ENCODE assay signal across 14 mouse cellular contexts in the genomic region with DNA sequence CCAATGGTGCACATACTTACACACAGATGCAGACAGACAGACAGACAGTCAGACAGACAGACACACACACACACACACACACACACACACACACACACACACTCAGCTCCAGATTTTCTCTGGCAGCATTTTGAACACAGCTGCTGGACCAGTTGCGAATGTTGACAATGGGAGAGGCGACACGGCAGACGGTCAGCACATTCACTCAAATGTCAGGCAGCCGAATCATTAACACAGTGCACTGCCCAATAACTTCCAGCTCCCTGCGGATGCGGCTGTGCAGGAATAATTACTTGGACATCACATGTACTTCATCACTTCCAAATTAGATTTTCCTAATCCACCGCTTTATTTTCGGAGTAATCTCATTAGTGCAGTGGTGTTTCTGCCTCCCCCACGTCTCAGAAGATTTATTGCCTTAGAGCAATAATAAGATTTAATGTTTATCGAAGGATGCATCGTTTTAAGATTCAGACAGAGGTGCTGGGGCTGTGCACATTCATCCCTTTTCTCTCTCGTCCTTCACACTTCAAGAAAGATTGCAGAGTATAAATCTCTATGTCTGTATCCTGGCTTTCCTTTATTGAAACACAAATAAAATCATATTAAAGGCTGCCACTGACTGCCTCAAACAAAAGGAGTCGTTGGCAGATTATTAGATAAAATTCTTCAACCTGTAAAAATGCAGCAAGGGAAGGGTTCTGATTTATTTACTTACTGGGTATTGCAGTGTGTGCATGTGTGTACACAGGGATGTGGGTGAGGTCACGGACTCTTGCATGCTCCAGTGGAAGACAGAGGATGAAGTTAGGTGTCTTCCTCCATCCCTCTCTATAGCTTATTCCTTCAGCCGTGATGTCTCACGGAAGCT.
DNase-seq lines count a peak whose midpoint lies in the region; ATAC-seq lines count a peak whose summit lies in the region.
"Had no signal": no experiment of that assay in that cellular context is flagged by ENCODE, and none has a peak within 500 bp of the region (broad histone marks: within the 10 kb centered on the region; RNA-seq: fewer than 3 reads in every experiment).

No protein-coding gene starts in this region.

- H3K4me3 ChIP-seq in forebrain, embryonic 15.5 days: no peak overlapping the region
- no peak overlapping the region for H3K4me3 ChIP-seq in midbrain, embryonic 10.5 days
- no peak overlapping the region for H3K4me3 ChIP-seq in kidney, embryonic 15.5 days (replicated peaks)
- H3K4me3 ChIP-seq: heart, embryonic 15.5 days; intestine, embryonic 15.5 days; liver, embryonic 13.5 days had no signal

- peak; percentile 81 for DNase-seq in left cerebral cortex, postnatal 4 days
- no peak for DNase-seq in left cerebral cortex, adult 9 months (ENCODE audit: low spot score in 2 of 2)
- no peak for DNase-seq in midbrain, embryonic 10.5 days (ENCODE audit: low spot score)
- DNase-seq in retina, embryonic 14.5 days (ENCODE audit: low spot score): peak; percentile 79
- DNase-seq in thymus, postnatal 14 days: no peak
- DNase-seq in adrenal gland, postnatal 10 days: no peak
- DNase-seq: cerebellum, adult 2 months; gastrocnemius, postnatal 10 days; liver, embryonic 13.5 days had no signal

- intact Hi-C loops in left cerebral cortex, postnatal 4 days (cut with DNase I): no loop called here

- no peaks in the 10 kb centered on the region for H3K36me3 ChIP-seq in forebrain, embryonic 15.5 days
- no peaks in the 10 kb centered on the region for H3K36me3 ChIP-seq in midbrain, embryonic 10.5 days
- H3K36me3 ChIP-seq in kidney, embryonic 15.5 days: no peaks in the 10 kb centered on the region
- H3K36me3 ChIP-seq: heart, embryonic 15.5 days; intestine, embryonic 15.5 days; liver, embryonic 13.5 days had no signal

- no peaks in the 10 kb centered on the region for H3K9me3 ChIP-seq in forebrain, embryonic 15.5 days
- H3K9me3 ChIP-seq in midbrain, embryonic 10.5 days (replicated peaks): no peaks in the 10 kb centered on the region
- H3K9me3 ChIP-seq in kidney, embryonic 15.5 days (replicated peaks): no peaks in the 10 kb centered on the region
- H3K9me3 ChIP-seq: heart, embryonic 15.5 days; intestine, embryonic 15.5 days; liver, embryonic 13.5 days had no signal

- ATAC-seq in forebrain, embryonic 15.5 days (replicated peaks): peak; percentile 86
- ATAC-seq in kidney, embryonic 15.5 days (replicated peaks; ENCODE audit: low FRiP score): no peak
- ATAC-seq: intestine, embryonic 15.5 days had no signal

- no peaks in the 10 kb centered on the region for H3K27me3 ChIP-seq in forebrain, embryonic 15.5 days
- H3K27me3 ChIP-seq in midbrain, embryonic 10.5 days (ENCODE audit: low read depth, poor library complexity, severe bottlenecking): no peaks in the 10 kb centered on the region
- H3K27me3 ChIP-seq in kidney, embryonic 15.5 days: no peaks in the 10 kb centered on the region; the same call in 1 of the 2 replicates
- H3K27me3 ChIP-seq: CH12.LX; heart, embryonic 15.5 days; intestine, embryonic 15.5 days; liver, embryonic 13.5 days had no signal

- WGBS in forebrain, embryonic 15.5 days: 27% methylated on average over 17 of the region's 17 CpGs
- 76% methylated on average over 17 of the region's 17 CpGs for WGBS in midbrain, embryonic 10.5 days
- 49% methylated on average over 17 of the region's 17 CpGs for WGBS in kidney, embryonic 15.5 days

- peak overlapping the region; percentile 19 for H3K4me2 ChIP-seq in forebrain, embryonic 15.5 days (replicated peaks)
- H3K4me2 ChIP-seq in kidney, embryonic 15.5 days: no peak overlapping the region
- H3K4me2 ChIP-seq: heart, embryonic 15.5 days; intestine, embryonic 15.5 days; liver, embryonic 13.5 days had no signal

- 0 out of 2 replicates have a peak overlapping the region, but pooled peaks have one; percentile 3 for H3K9ac ChIP-seq in forebrain, embryonic 15.5 days (replicated peaks)
- no peak overlapping the region for H3K9ac ChIP-seq in kidney, embryonic 15.5 days
- H3K9ac ChIP-seq: heart, embryonic 15.5 days; intestine, embryonic 15.5 days; liver, embryonic 13.5 days had no signal

- peak overlapping the region; percentile 80 for H3K27ac ChIP-seq in forebrain, embryonic 15.5 days (replicated peaks)
- H3K27ac ChIP-seq in midbrain, embryonic 10.5 days (replicated peaks): peak overlapping the region; percentile 46
- H3K27ac ChIP-seq in kidney, embryonic 15.5 days: no peak overlapping the region
- H3K27ac ChIP-seq: heart, embryonic 15.5 days; intestine, embryonic 15.5 days; liver, embryonic 13.5 days had no signal

- H3K4me1 ChIP-seq in forebrain, embryonic 15.5 days: peaks cover 12% of the 10 kb centered on the region
- peaks cover 3% of the 10 kb centered on the region; the same call in 1 of the 2 replicates for H3K4me1 ChIP-seq in midbrain, embryonic 10.5 days
- H3K4me1 ChIP-seq in kidney, embryonic 15.5 days: no peaks in the 10 kb centered on the region
- H3K4me1 ChIP-seq: heart, embryonic 15.5 days; intestine, embryonic 15.5 days; liver, embryonic 13.5 days had no signal

Comparison
In these comparisons a context has a peak if more than half of its experiments do, and no peak if none do; other contexts are left out.
1. DNase-seq: peak in left cerebral cortex, postnatal 4 days (single experiment) and retina, embryonic 14.5 days (single experiment); none in left cerebral cortex, adult 9 months (0 of 2), midbrain, embryonic 10.5 days (single experiment), thymus, postnatal 14 days (single experiment) and adrenal gland, postnatal 10 days (single experiment).